Mouse (Mus musculus) left cerebral cortex, adult 8-10 months (tissue): Measurements from ENCODE around the gene Msh4. TPM values are rescaled to one million over a fixed set of nuclear protein-coding genes. Genes with fewer than 3 reads are reported as not detected.
"Not testable (repeated sequence)": the region's sequence is repeated elsewhere in the genome, so short reads cannot be mapped to it uniquely, and the experiment has no call there.

Source experiments
- DNase-seq, 2 experiments: peaks; one replicate each; pipeline ENCODE4 v3.0.0; 2022; ENCODE audit warnings: low spot score in 2 of 2
- total RNA-seq, 4 experiments: library from RNA; stranded (reverse); gene quantifications; 2 replicates each; pipeline ENCODE4 v1.2.4; 2022

Gene Msh4
- total RNA-seq, 4 experiments from 2014 or later: 0.15 to 0.68 (median 0.28) TPM

DNA sequence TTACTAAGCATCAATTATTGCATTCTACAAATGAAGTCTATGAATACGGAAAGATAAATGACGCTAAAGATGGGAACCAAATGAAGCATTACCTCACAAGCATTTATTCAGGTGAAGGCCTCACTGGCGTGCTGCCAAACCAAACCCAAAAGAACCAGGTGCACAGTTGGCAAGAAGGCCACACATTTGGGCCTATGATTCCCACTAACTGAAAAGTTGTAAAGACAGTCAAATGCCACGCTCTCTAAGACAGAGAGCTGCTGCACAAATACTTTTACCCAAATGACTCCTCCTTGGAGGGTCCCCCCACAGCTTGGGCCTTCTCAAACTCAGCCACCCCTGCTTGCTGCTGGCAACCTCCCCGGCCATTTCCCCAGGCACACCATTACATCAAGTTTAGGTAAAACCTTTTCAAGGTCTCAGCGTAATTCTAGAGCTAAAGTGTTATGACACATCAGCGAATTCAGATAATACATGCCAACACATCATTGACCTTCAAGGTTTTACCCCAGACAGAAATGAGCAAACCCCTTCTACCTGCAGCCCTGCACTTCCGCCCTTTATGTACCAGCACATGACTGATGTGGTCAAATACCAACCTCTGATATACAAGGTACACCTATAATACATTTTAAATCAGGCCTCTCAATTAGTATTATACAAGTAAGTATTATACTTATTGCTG is 5.4 kb upstream of the Msh4 start:
- DNase-seq: no peak

- DNase-seq: no peak
These were observed 4.6 kb upstream of the Msh4 start for GRCm38 (mm10) chr3:153910489-153910888.

GRCm38 (mm10) chr3:153908919-153909318 is 3.0 kb upstream of the Msh4 start:
- no peak for DNase-seq

DNA sequence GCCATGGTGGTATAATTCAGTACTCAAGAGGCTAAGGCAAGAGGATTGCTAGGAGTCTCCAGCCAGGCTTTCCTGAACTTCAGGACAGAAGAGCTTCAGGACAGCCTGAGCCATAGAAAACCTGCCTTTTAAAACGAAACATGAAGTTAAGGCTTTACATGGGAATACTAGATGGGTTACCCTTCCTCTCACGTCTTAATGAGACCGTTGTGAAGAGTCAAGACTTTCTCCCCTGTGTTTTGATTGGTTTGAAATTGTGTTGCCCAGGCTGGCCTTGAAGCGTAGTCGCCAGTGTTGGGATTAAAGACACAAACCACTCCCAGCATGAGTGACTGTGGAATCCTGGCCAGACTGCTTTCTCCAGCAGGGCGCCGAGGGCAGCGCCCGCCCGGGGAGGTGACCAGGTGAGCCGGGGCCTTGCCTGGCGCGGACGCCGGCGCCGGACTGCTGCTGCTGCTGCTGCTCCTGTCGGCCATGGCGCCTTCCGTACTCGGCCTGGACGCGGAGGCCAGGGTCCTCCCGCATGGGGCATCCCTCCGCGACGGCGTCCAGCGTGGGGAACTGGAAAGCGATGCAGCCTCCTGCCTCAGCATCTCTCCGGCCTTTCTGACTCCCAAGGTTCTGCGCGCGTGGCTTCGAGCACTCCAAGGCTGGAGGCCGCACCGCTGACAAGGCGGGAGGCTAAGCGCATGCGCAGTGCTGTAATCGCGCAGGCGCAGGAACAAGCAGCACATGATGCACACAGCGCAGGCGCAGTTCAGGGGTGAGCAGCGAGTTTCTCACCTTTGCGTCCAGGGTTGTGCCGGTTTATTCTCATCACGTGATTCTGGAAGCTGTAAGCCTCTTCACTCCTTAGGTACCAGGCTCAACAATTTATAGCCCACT is 445 bp downstream of the Msh4 start:
- DNase-seq: no peak

GRCm38 (mm10) chr3:153904586-153904985 is 1.4 kb downstream of the Msh4 start:
- no peak for DNase-seq

DNA sequence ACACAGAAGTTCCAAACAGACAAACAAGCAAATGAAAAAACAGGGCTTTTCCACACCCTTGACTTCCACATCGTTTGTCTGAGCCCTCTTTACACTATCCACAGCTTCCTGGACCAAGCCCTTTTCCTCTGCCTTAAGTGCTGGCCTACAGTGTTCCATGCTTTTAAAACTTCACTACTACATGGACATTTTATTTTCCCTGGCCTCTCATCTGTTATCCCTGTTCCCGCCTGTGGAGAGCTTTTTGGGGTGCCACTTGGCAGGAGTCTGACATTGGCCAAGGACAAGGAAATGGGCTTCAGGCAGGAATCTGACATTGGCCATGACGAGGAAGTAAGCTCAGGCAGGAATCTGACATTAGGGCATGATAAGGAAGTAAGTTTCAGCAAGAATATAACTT is 3.3 kb downstream of the Msh4 start:
- no peak for DNase-seq

DNA sequence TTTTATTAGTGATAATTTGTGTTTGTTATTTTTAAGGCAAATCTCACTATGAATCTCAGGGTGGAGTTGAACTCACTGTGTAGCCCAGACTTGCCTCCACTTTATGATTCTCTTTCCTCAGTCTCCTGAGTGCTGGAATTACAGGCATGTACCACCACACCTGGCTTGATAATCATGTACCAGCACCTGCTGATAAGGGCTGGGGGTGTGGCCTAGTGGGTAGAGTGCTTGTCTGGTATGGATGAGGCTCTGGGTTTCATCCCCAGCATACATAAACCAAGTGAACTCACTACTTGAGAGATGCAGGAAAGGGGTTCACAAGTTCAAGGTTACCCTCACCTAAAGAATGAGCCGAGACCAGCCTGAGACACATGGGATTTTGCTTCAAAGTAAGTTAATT is 4.0 kb downstream of the Msh4 start:
- no peak for DNase-seq

DNA sequence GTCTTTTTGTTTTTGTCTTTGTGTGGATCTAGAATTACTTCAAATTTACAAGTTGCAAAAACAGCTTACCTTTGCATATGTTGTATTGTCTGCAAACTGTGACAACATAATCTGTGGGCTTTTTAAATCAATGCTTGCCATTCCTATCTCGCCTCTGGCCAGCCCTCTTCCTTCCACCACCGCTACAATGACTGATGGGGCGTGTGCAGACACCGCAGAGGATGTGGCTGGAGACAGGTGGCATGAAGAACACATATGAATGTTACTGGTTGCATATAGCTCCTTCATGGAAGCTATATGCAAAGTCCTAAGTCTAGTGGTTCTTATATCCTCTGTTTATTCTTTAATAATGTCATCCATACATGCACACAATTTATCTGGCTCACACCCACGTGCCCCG is 8.7 kb downstream of the Msh4 start:
- no peak for DNase-seq

DNA sequence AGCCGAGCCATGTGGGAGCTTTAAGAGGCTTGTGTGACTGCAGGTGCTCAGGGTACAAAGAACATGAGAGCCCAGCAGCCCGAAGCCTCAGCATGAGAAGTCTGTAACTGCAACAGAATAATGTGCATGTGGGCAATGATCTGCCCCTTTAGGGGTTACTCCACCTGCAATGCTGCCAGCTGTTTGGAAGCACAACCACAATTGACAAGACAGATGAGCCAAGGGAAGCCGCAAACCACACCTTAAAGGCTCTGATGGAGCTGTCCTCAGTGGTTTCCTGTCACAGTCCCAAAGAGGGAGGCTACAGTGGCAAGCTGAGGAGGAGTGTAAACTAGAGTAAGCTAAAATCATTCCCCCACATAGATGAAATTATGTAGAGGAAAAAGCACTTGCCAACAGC is 10.5 kb downstream of the Msh4 start:
- no peak for DNase-seq

DNA sequence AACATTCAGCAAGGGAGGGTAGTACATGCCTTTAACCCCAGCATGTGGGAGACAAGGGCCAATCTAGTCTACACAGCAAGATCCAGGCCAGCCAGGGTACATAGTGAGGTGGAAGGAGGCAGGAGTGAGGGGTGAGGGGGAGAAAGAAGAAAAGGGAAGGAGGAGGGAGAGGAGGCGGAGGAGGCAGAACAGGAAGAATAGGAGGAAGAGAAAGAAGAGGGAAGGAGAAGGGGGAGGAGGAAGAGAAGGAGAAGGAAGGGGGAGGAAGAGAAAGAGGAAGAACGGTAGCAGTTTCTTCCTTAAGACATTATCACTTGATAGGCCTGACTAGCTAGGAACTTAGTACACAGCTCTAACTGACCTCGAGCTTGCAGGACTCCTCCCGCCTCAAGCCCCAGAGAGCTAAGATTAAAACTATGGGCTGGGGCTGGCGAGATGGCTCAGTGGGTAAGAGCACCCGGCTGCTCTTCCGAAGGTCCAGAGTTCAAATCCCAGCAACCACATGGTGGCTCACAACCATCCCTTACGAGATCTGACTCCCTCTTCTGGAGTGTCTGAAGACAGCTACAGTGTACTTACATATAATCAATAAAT is 16.7 kb downstream of the Msh4 start:
- DNase-seq: no peak

- DNase-seq: no peak
These were observed 17.8 kb downstream of the Msh4 start for GRCm38 (mm10) chr3:153888141-153888540.

DNA sequence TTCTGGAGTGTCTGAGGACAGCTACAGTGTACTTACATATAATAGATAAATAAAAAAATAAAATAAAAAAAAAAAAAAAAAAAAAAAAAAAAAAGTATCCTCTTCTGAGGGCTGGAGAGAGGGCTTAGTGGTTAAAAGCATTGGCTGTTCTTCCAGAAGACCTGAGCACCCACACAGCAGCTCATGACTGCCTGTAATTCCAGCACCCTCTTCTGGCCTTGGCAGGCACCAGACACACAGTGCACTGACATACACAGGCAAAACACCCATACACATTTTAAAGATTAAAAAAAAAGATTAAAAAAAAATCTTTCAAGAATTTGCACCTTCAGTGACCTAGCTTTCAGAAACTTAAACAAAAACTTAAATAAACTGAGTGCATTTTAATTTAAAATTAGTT is 19.6 kb downstream of the Msh4 start:
- DNase-seq: no peak

DNA sequence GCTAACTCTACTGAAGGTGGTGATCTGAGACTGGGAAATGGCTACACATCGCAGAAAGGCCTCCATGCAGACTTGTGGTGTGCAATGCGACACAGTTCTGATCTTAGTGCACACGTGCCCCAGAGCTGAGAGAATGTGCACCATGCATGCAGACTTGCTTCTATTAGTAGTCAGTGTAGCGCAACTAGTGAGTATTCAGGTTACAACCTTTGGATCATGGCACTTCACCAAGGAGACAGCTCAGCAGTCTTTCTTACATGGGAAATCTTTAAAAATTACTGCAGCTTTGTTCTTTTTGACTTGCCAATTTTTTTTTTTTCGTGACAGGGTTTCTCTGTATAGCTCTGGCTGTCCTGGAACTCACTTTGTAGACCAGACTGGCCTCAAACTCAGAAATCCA is 34.5 kb downstream of the Msh4 start:
- no peak for DNase-seq

DNA sequence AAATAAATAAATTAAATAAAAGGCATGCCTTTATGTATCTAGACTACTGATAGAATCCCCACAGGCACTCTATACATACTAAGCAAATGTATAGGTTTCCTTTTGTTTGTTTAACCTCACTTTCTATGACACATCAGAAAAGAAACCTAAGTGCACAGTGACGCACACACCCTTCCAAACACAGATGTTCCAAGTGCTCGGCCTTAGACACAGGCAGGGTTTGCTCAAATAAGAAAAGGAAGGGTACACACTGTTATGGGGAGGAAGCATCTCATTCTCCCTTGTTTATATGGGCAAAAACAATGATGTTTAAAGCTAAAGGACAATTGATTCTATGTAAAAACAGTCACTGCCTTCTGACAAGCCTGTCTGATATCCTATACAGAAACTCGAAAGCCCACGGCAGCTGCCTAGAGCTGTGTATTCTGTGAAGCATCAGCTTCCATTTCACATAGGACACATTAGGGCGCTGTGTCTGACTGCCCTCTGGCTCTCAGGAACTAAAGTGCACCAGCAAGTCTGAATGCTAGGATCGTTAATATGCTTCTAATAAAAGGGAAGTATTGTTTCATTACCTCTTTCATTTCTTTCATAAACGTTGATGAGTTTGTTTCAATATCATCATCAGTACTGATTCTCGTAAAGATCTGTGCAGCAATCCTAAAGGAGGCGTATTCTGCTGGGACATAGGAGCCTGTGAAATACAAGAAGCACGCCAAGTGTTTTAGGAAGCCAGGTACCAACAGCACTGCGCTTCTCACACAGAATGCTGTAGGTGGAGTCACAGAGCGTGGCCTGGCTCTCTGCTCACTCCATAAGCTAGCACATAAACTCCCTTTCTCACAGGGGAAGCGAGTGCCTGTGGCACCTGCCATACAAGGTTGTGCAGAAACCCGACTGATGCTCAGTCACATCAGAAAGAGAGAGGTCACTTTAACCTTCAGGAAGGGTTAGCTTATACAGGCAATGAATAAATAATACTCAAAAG is 38.5 kb downstream of the Msh4 start:
- DNase-seq: no peak

GRCm38 (mm10) chr3:153864636-153865429 is 41.1 kb downstream of the Msh4 start:
- DNase-seq: no peak

DNA sequence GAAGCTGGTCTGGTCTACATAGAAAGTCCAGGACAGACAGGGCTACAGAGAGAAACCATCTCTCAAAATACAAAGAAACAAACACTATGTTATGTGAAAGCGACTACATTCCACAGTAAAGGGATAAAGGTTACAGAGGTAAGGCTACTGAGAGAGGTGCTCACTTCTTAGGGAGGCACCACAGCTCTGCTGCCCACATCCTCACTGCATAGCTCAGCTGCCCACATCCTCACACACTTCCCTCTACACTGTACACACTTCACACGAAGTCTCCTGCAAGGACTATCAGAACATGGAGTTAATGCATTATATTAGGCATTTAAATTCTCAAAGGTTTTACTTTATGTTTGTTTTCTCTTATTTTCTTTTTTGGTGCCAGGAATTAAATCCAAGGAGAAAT is 42.1 kb downstream of the Msh4 start:
- no peak for DNase-seq

GRCm38 (mm10) chr3:153860392-153860791 is 45.5 kb downstream of the Msh4 start:
- not testable (repeated sequence) for DNase-seq

DNA sequence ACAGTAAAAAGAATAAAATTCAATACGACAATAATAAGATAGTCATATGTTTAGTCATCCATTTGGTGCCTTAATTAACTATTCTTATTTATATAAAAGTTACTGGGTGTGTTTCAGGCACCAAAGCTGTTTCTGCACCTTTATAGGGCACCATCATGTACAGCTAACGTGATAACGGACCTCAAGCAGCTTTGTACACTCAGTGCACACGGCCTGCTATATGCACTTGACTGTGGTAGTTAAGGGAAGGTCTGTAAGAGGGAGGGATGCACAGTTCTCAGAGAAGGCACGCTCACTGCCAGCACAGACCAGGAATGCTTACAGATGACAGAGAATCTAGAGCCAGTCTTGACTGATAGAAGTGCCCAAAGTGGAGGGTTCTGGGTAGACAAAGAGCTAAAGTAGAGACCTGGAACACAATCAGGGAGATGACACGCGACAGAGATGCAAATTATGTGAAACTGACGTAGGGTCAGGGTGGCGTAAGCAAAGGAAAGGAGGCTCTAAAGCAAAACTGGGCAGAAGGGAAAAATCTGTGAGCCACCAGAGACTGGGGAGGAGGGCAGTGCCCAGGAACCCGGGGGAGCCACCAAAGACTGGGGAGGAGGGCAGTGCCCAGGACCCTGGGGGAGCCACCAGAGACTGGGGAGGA is 47.5 kb downstream of the Msh4 start:
- no peak for DNase-seq

- DNase-seq: no peak
These were observed 53.7 kb downstream of the Msh4 start for GRCm38 (mm10) chr3:153852266-153852665.

GRCm38 (mm10) chr3:153850759-153851158 is 55.2 kb downstream of the Msh4 start:
- DNase-seq: no peak
